Mouse (Mus musculus): ENCODE data around the gene Mr1. TPM values are rescaled to one million over a fixed set of nuclear protein-coding genes. Genes with fewer than 3 reads are reported as not detected.

Mr1 gene
- polyA plus RNA-seq, 1 experiment from 2014 or later = 0.62 TPM

Other genes starting within 250 kb of the Mr1 start
- gene Ier5, start 47.2 kb downstream of the Mr1 start, polyA plus RNA-seq (2016; fragmentation: Nextera tagmentation; extraction: Ambion mirVana) = 6.1 and 6.9 TPM in 2 replicates
- gene Stx6, start 11.9 kb upstream of the Mr1 start, polyA plus RNA-seq (2016; fragmentation: Nextera tagmentation; extraction: Ambion mirVana) = 21.8 and 24.0 TPM in 2 replicates
- gene BC034090, start 97.6 kb upstream of the Mr1 start, polyA plus RNA-seq (2016; fragmentation: Nextera tagmentation; extraction: Ambion mirVana) = 0.28 and 0.46 TPM in 2 replicates